Mouse (Mus musculus) hindbrain, embryonic 10.5 days (tissue): ENCODE measurements around the gene Ston1. TPM values are rescaled to one million over a fixed set of nuclear protein-coding genes. Genes with fewer than 3 reads are reported as not detected.
A peak's percentile ranks its signal among the peaks of the same experiment; 100 is the strongest.

Experiments used
- DNase-seq: peaks from one replicate; pipeline ENCODE4 v3.0.0-alpha.2; 2017; ENCODE audit warnings: low spot score
- H3K27ac ChIP-seq: fragments of 300-500 bp; sonication (generic); 2 replicates; pipeline ENCODE4 v1.5.1; 2016; ENCODE audit warnings: mild to moderate bottlenecking, moderate library complexity
- H3K27me3 ChIP-seq: fragments of 300-500 bp; sonication (generic); 2 replicates; pipeline ENCODE4 v1.6.1; 2016; ENCODE audit warnings: mild to moderate bottlenecking; ENCODE audit not compliant: poor library complexity, insufficient read depth, severe bottlenecking
- H3K36me3 ChIP-seq: fragments of 300-500 bp; sonication (generic); 2 replicates; pipeline ENCODE4 v1.6.1; 2016; ENCODE audit warnings: mild to moderate bottlenecking, moderate library complexity
- H3K4me1 ChIP-seq: fragments of 300-500 bp; sonication (generic); replicated peaks from 2 replicates; pipeline ENCODE4 v1.6.1; 2016; ENCODE audit warnings: mild to moderate bottlenecking
- H3K4me3 ChIP-seq: fragments of 300-500 bp; sonication (generic); 2 replicates; pipeline ENCODE4 v1.5.1; 2016; ENCODE audit warnings: mild to moderate bottlenecking, moderate library complexity
- H3K9me3 ChIP-seq: fragments of 300-500 bp; sonication (generic); 2 replicates; pipeline ENCODE4 v1.6.1; 2016; ENCODE audit warnings: mild to moderate bottlenecking, moderate library complexity
- WGBS: fragments of 180-500 bp; shearing (Covaris S2); methylation state at CpG from one replicate; pipeline ENCODE4 v1.1.7; 2016; 5-methylcytosine and 5-hydroxymethylcytosine counted together
- polyA plus RNA-seq: library from polyadenylated mRNA; unstranded; fragments of >200 nt; fragmentation: Nextera tagmentation; extraction: Ambion mirVana; gene quantifications from 2 replicates; pipeline ENCODE4 v1.2.1, GENCODE M21; 2016

The Ston1 gene
- polyA plus RNA-seq, 1 experiment from 2014 or later = 1.4 TPM

DNA sequence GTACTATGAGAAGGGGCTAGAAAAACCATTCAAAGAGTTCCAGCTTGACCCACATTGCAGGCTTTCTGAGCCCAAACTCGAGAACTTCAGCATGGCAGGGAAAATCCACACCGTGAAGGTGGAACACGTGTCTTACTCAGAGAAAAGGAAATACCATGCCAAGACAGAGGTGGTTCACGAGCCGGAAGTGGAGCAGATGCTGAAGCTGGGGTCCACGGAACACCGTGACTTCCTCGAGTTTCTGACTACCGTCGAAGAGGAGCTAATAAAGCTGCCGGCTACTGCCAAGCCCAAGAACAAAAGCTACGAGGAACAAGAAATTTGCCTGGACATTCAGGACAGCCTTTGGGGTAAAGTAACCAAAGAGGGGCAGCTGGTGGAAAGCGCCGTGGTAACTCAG lies 38.6 kb downstream of the Ston1 start:
- no peaks in the 10 kb centered on the region for H3K9me3 ChIP-seq
- peaks cover 9% of the 10 kb centered on the region for H3K36me3 ChIP-seq
- H3K27ac ChIP-seq = no peak overlapping the region
- no peak for DNase-seq
- no peaks in the 10 kb centered on the region for H3K27me3 ChIP-seq
- no peak overlapping the region for H3K4me3 ChIP-seq
- 88% methylated on average over 14 of the region's 14 CpGs for WGBS
- peaks cover 28% of the 10 kb centered on the region for H3K4me1 ChIP-seq

DNA sequence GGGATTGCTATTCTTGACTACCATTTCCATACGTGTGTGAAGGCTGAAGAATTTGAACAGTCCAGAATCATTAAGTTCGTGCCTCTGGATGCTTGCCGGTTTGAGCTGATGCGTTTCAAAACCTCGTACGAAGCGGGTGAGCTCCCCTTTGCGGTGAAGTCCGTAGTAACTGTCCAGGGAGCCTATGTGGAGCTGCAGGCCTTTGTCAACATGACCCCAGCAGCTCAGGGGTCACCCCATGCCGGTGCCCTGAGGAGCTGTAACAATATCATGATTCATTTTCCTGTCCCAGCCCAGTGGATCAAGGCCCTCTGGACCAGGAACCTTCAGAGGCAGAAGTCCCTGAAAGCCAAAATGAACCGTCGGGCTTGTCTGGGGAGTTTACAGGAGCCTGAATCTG lies 39.1 kb downstream of the Ston1 start:
- Histone ChIP-seq H3K4me1 (peaks cover 23% of the 10 kb centered on the region), H3K36me3 (peaks cover 9% of the 10 kb centered on the region), H3K27ac (no peak overlapping the region), H3K4me3 (no peak overlapping the region), H3K27me3 (no peaks in the 10 kb centered on the region), H3K9me3 (no peaks in the 10 kb centered on the region)
- DNase-seq = peak; percentile 47
- 29% methylated on average over 12 of the region's 12 CpGs for WGBS

GRCm38 (mm10) chr17:88641012-88641411 lies 43.5 kb downstream of the Ston1 start:
- DNase-seq = peak; percentile 72
- Histone ChIP-seq H3K4me1 (peaks cover 11% of the 10 kb centered on the region), H3K36me3 (0 out of 2 replicates have a peak, but pooled peaks cover 2% of the 10 kb centered on the region), H3K27me3 (no peaks in the 10 kb centered on the region), H3K4me3 (no peak overlapping the region), H3K9me3 (no peaks in the 10 kb centered on the region), H3K27ac (no peak overlapping the region)
- WGBS = 28% methylated on average over 6 of the region's 6 CpGs

- H3K27me3 ChIP-seq = no peaks in the 10 kb centered on the region
- no peaks in the 10 kb centered on the region for H3K36me3 ChIP-seq
- H3K4me3 ChIP-seq = no peak overlapping the region
- no peak overlapping the region for H3K27ac ChIP-seq
- 86% methylated on average over 8 of the region's 8 CpGs for WGBS
- H3K4me1 ChIP-seq = peaks cover 3% of the 10 kb centered on the region
- no peaks in the 10 kb centered on the region for H3K9me3 ChIP-seq
- no peak for DNase-seq
Measured at GRCm38 (mm10) chr17:88641836-88642235, 44.4 kb downstream of the Ston1 start.

DNA sequence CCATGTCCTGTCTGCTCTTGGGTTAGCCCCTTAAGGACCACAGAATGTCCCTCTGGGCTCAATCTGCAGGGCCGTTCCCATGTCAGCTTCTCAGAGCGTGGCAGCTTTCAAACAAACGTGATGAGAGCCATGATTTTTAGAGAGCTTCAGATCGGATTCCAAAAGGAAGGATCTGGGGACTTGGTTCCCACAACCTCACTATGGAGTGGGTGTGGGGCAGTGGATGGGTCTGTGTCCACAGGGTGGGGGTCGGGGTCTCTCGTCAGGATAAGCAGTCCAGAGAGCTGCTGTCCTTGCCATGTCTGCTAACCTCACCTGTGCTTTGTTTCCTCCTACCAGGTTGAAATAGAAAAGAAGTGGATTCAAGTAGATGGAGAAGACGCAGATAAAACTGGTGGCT lies 47.4 kb downstream of the Ston1 start:
- Histone ChIP-seq H3K4me3 (no peak overlapping the region), H3K27ac (no peak overlapping the region), H3K27me3 (no peaks in the 10 kb centered on the region), H3K36me3 (no peaks in the 10 kb centered on the region), H3K4me1 (no peaks in the 10 kb centered on the region), H3K9me3 (no peaks in the 10 kb centered on the region)
- 88% methylated on average over 7 of the region's 7 CpGs for WGBS
- DNase-seq = no peak

DNA sequence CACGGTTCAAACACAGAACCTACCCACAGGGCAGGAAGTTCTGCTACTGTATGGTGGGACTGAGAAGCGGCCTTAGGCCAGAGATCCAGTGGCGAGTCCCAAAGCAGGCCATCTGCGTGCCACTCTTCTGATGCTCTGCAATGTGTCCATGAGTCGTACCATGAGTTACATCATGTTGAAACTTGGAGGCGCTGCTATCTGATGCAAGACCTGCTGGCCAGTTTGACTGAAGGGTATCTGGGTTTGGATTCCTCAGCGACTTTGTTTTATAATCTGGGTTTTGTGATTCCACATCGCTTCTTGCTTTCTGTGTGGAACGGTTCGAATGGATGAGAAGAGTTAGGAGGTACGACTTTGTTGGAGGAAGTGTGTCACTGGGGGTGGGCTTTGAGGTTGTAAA lies 47.8 kb downstream of the Ston1 start:
- Histone ChIP-seq H3K4me1 (no peaks in the 10 kb centered on the region), H3K9me3 (no peaks in the 10 kb centered on the region), H3K4me3 (no peak overlapping the region), H3K27me3 (no peaks in the 10 kb centered on the region), H3K36me3 (no peaks in the 10 kb centered on the region), H3K27ac (no peak overlapping the region)
- DNase-seq = no peak
- WGBS = 94% methylated on average over 11 of the region's 11 CpGs

DNA sequence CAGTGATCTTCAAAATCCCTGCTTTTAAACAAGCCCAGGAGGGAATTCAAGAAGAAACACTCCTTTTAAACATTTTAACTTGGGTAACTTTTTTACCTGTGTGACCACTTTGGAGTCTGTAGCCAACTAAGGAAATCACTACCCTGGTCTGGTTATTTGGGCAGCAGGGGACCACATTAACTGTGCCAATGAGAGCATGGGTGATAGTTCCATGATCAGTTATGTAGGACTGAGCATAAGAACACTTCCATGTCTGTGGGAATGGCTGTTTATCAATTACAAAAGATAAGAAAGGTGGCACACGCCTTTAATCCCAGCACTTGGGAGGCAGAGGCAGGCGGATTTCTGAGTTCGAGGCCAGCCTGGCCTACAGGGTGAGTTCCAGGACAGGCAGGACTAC lies 49.7 kb downstream of the Ston1 start:
- Histone ChIP-seq H3K4me1 (no peaks in the 10 kb centered on the region), H3K4me3 (no peak overlapping the region), H3K36me3 (no peaks in the 10 kb centered on the region), H3K27ac (no peak overlapping the region), H3K27me3 (no peaks in the 10 kb centered on the region), H3K9me3 (no peaks in the 10 kb centered on the region)
- 91% methylated on average over 3 of the region's 3 CpGs for WGBS
- no peak for DNase-seq

DNA sequence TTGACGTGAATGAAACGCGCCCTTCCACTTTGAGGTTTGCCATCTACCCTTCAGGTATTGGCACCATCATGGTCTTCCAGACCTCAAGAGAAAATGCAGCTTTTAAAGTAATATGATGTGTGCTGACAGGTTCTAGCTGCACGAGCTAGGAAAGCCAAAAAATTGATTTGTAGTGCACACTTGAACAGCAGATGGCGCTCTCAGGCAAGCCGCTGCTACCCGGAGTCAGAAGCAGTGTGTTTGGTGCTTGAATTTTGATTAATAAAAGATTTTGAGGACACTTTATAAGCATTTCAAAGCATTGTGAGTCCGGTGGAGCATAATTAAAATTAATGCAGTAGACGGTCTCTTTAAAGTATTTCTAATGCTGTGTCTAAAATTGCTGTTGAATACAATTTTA lies 54.5 kb downstream of the Ston1 start:
- H3K27ac ChIP-seq = no peak overlapping the region
- 9% methylated on average over 9 of the region's 9 CpGs for WGBS
- H3K9me3 ChIP-seq = no peaks in the 10 kb centered on the region
- H3K36me3 ChIP-seq = no peaks in the 10 kb centered on the region
- H3K4me1 ChIP-seq = peaks cover 8% of the 10 kb centered on the region; the same call in 1 of the 2 replicates
- no peaks in the 10 kb centered on the region for H3K27me3 ChIP-seq
- H3K4me3 ChIP-seq = no peak overlapping the region
- peak; percentile 64 for DNase-seq

- 22% methylated on average over 21 of the region's 21 CpGs for WGBS
- no peaks in the 10 kb centered on the region for H3K27me3 ChIP-seq
- no peaks in the 10 kb centered on the region for H3K9me3 ChIP-seq
- peak; percentile 86 for DNase-seq
- H3K27ac ChIP-seq = no peak overlapping the region
- no peaks in the 10 kb centered on the region for H3K36me3 ChIP-seq
- H3K4me3 ChIP-seq = no peak overlapping the region
- H3K4me1 ChIP-seq = peaks cover 8% of the 10 kb centered on the region; the same call in 1 of the 2 replicates
Measured at GRCm38 (mm10) chr17:88652702-88653374, 55.4 kb downstream of the Ston1 start.

DNA sequence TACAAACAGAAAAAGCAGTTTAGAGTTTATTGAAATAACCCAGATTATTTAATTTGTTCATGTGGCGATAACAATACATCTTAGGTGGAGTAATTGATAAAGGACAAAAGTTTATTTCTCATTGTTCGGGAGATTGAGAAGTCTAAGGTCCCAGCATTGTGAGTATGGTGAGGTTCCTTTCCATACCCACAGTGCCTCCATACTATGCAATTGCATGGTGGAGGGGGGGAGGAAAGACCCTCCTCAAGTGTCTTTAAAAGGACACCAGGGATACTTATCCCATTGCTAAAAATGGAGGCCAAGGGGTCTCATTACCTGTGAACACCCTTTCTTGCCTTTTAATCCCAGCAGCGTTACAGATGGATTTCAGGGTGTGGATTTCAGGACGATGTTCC lies 55.9 kb downstream of the Ston1 start:
- H3K27me3 ChIP-seq = no peaks in the 10 kb centered on the region
- H3K4me3 ChIP-seq = no peak overlapping the region
- H3K27ac ChIP-seq = no peak overlapping the region
- H3K9me3 ChIP-seq = no peaks in the 10 kb centered on the region
- WGBS = 83% methylated on average over 4 of the region's 4 CpGs
- peaks cover 8% of the 10 kb centered on the region; the same call in 1 of the 2 replicates for H3K4me1 ChIP-seq
- no peaks in the 10 kb centered on the region for H3K36me3 ChIP-seq
- no peak for DNase-seq

- no peaks in the 10 kb centered on the region for H3K27me3 ChIP-seq
- no peak for DNase-seq
- no peak overlapping the region for H3K27ac ChIP-seq
- 86% methylated on average over 6 of the region's 6 CpGs for WGBS
- H3K9me3 ChIP-seq = no peaks in the 10 kb centered on the region
- H3K36me3 ChIP-seq = no peaks in the 10 kb centered on the region
- H3K4me1 ChIP-seq = no peaks in the 10 kb centered on the region
- no peak overlapping the region for H3K4me3 ChIP-seq
Measured at GRCm38 (mm10) chr17:88658510-88658909, 61.0 kb downstream of the Ston1 start.

- peaks cover 5% of the 10 kb centered on the region; the same call in 1 of the 2 replicates for H3K4me1 ChIP-seq
- no peaks in the 10 kb centered on the region for H3K36me3 ChIP-seq
- no peaks in the 10 kb centered on the region for H3K27me3 ChIP-seq
- H3K27ac ChIP-seq = no peak overlapping the region
- H3K4me3 ChIP-seq = no peak overlapping the region
- WGBS = 73% methylated on average over 2 of the region's 2 CpGs
- H3K9me3 ChIP-seq = no peaks in the 10 kb centered on the region
- no peak for DNase-seq
Measured at GRCm38 (mm10) chr17:88666076-88666475, 68.6 kb downstream of the Ston1 start.

DNA sequence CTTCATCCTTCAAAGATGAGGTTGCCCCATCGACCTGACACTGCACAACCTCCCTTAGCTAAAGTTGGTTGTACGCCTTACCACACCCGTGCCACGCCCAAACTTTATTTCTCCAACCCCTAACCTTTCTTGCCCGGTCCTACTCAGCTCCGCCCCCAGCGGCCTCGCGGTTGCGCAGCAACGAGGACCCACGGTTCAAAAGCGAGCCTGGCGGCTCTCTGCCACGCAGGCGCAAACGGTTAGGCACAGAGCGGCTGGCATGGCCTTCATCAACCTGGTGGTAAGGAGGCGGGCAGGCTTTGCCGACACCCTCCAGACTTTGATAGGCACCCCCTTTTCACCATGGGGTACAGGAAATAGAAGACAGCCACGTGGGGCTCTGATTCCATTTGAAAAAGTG lies 71.0 kb downstream of the Ston1 start, which contains the start of gene Gtf2a1l:
Gene Gtf2a1l (plus strand): TSS at position 209 of the 400 bp plus-strand sequence.
- peaks cover 5% of the 10 kb centered on the region; the same call in 1 of the 2 replicates for H3K4me1 ChIP-seq
- H3K9me3 ChIP-seq = no peaks in the 10 kb centered on the region
- peak within 1 kb of the TSS; percentile 47 for H3K27ac ChIP-seq
- peak within 1 kb of the TSS; percentile 23 for H3K4me3 ChIP-seq
- peak; percentile 62 for DNase-seq
- 29% methylated on average over 21 of the region's 21 CpGs for WGBS
- H3K27me3 ChIP-seq = no peaks in the 10 kb centered on the region
- no peaks in the 10 kb centered on the region for H3K36me3 ChIP-seq
